Mouse (Mus musculus): ENCODE data around the gene Stx11. TPM values are rescaled to one million over a fixed set of nuclear protein-coding genes. Genes with fewer than 3 reads are reported as not detected.
A peak's percentile ranks its signal among the peaks of the same experiment; 100 is the strongest.
"Not testable (repeated sequence)": the region's sequence is repeated elsewhere in the genome, so short reads cannot be mapped to it uniquely, and the experiment has no call there.

Stx11 gene
- polyA plus RNA-seq, 1 experiment from 2014 or later: 1.2 TPM

GRCm38 (mm10) chr10:12965669-12966180, 1.6 kb upstream of the Stx11 start:
- H3K4me1 ChIP-seq (ENCODE audit: control insufficient read depth, insufficient read depth, low read length): peaks cover 3% of the 10 kb centered on the region; the same call in 1 of the 2 replicates
- no peaks in the 10 kb centered on the region for H3K27me3 ChIP-seq (ENCODE audit: control insufficient read depth, insufficient read depth, low read length)
- 58% methylated on average over 5 of the region's 5 CpGs for WGBS
- H3K9ac ChIP-seq (ENCODE audit: low read depth, low read length): no peak overlapping the region
- H3K4me2 ChIP-seq (replicated peaks; ENCODE audit: low read depth, low read length): no peak overlapping the region
- H3K27ac ChIP-seq (ENCODE audit: low read depth, low read length): no peak overlapping the region
- no peak for ATAC-seq (ENCODE audit: low FRiP score, low TSS enrichment)
- H3K9me3 ChIP-seq (ENCODE audit: control insufficient read depth, low read length): no peaks in the 10 kb centered on the region
- H3K4me3 ChIP-seq (ENCODE audit: low read length): no peak overlapping the region
- H3K36me3 ChIP-seq (ENCODE audit: control insufficient read depth, insufficient read depth, low read length): no peaks in the 10 kb centered on the region

- Histone ChIP-seq H3K27ac (ENCODE audit: low read depth, low read length) (no peak overlapping the region), H3K9me3 (ENCODE audit: control insufficient read depth, low read length) (no peaks in the 10 kb centered on the region), H3K4me1 (ENCODE audit: control insufficient read depth, insufficient read depth, low read length) (peaks cover 3% of the 10 kb centered on the region; the same call in 1 of the 2 replicates), H3K36me3 (ENCODE audit: control insufficient read depth, insufficient read depth, low read length) (no peaks in the 10 kb centered on the region), H3K9ac (ENCODE audit: low read depth, low read length) (peak overlapping the region; percentile 61), H3K27me3 (ENCODE audit: control insufficient read depth, insufficient read depth, low read length) (no peaks in the 10 kb centered on the region), H3K4me2 (replicated peaks; ENCODE audit: low read depth, low read length) (peak overlapping the region; percentile 71), H3K4me3 (ENCODE audit: low read length) (peak overlapping the region; percentile 68)
- ATAC-seq (ENCODE audit: low FRiP score, low TSS enrichment): peak; percentile 45
- WGBS: 4% methylated on average over 29 of the region's 29 CpGs
Observed at GRCm38 (mm10) chr10:12963362-12964147, 543 bp downstream of the Stx11 start.

- peaks cover 3% of the 10 kb centered on the region; the same call in 1 of the 2 replicates for H3K4me1 ChIP-seq (ENCODE audit: control insufficient read depth, insufficient read depth, low read length)
- no peaks in the 10 kb centered on the region for H3K27me3 ChIP-seq (ENCODE audit: control insufficient read depth, insufficient read depth, low read length)
- ATAC-seq (ENCODE audit: low FRiP score, low TSS enrichment): no peak
- no peak overlapping the region for H3K27ac ChIP-seq (ENCODE audit: low read depth, low read length)
- no peaks in the 10 kb centered on the region for H3K9me3 ChIP-seq (ENCODE audit: control insufficient read depth, low read length)
- no peak overlapping the region for H3K9ac ChIP-seq (ENCODE audit: low read depth, low read length)
- H3K4me3 ChIP-seq (ENCODE audit: low read length): no peak overlapping the region
- no peak overlapping the region for H3K4me2 ChIP-seq (replicated peaks; ENCODE audit: low read depth, low read length)
- H3K36me3 ChIP-seq (ENCODE audit: control insufficient read depth, insufficient read depth, low read length): no peaks in the 10 kb centered on the region
Observed at GRCm38 (mm10) chr10:12962238-12962637, 1.9 kb downstream of the Stx11 start.

GRCm38 (mm10) chr10:12961546-12961945, 2.6 kb downstream of the Stx11 start:
- WGBS: 82% methylated on average over 8 of the region's 8 CpGs
- Histone ChIP-seq H3K4me3 (ENCODE audit: low read length) (no peak overlapping the region), H3K27me3 (ENCODE audit: control insufficient read depth, insufficient read depth, low read length) (no peaks in the 10 kb centered on the region), H3K4me1 (ENCODE audit: control insufficient read depth, insufficient read depth, low read length) (peaks cover 3% of the 10 kb centered on the region; the same call in 1 of the 2 replicates), H3K4me2 (replicated peaks; ENCODE audit: low read depth, low read length) (no peak overlapping the region), H3K9me3 (ENCODE audit: control insufficient read depth, low read length) (no peaks in the 10 kb centered on the region), H3K9ac (ENCODE audit: low read depth, low read length) (no peak overlapping the region), H3K27ac (ENCODE audit: low read depth, low read length) (no peak overlapping the region), H3K36me3 (ENCODE audit: control insufficient read depth, insufficient read depth, low read length) (no peaks in the 10 kb centered on the region)
- no peak for ATAC-seq (ENCODE audit: low FRiP score, low TSS enrichment)

- no peaks in the 10 kb centered on the region for H3K36me3 ChIP-seq (ENCODE audit: control insufficient read depth, insufficient read depth, low read length)
- WGBS: 84% methylated on average over 4 of the region's 4 CpGs
- ATAC-seq (ENCODE audit: low FRiP score, low TSS enrichment): no peak
Observed at GRCm38 (mm10) chr10:12957271-12957670, 6.8 kb downstream of the Stx11 start.

GRCm38 (mm10) chr10:12955831-12956230, 8.3 kb downstream of the Stx11 start:
- ATAC-seq (ENCODE audit: low FRiP score, low TSS enrichment): no peak
- no peaks in the 10 kb centered on the region for H3K9me3 ChIP-seq (ENCODE audit: control insufficient read depth, low read length)
- H3K4me3 ChIP-seq (ENCODE audit: low read length): no peak overlapping the region
- no peak overlapping the region for H3K4me2 ChIP-seq (replicated peaks; ENCODE audit: low read depth, low read length)
- H3K27ac ChIP-seq (ENCODE audit: low read depth, low read length): no peak overlapping the region
- WGBS: 45% methylated on average over 1 of the region's 1 CpGs
- no peaks in the 10 kb centered on the region for H3K36me3 ChIP-seq (ENCODE audit: control insufficient read depth, insufficient read depth, low read length)
- H3K27me3 ChIP-seq (ENCODE audit: control insufficient read depth, insufficient read depth, low read length): no peaks in the 10 kb centered on the region
- H3K4me1 ChIP-seq (ENCODE audit: control insufficient read depth, insufficient read depth, low read length): no peaks in the 10 kb centered on the region
- no peak overlapping the region for H3K9ac ChIP-seq (ENCODE audit: low read depth, low read length)

More at GRCm38 (mm10) chr10:12957271-12957670, 6.8 kb downstream of the Stx11 start:
- H3K9ac ChIP-seq (ENCODE audit: low read depth, low read length): no peak overlapping the region
- H3K27me3 ChIP-seq (ENCODE audit: control insufficient read depth, insufficient read depth, low read length): no peaks in the 10 kb centered on the region
- no peaks in the 10 kb centered on the region for H3K9me3 ChIP-seq (ENCODE audit: control insufficient read depth, low read length)
- H3K4me3 ChIP-seq (ENCODE audit: low read length): no peak overlapping the region
- H3K4me1 ChIP-seq (ENCODE audit: control insufficient read depth, insufficient read depth, low read length): no peaks in the 10 kb centered on the region
- H3K27ac ChIP-seq (ENCODE audit: low read depth, low read length): no peak overlapping the region
- H3K4me2 ChIP-seq (replicated peaks; ENCODE audit: low read depth, low read length): no peak overlapping the region

GRCm38 (mm10) chr10:12951358-12951757, 12.7 kb downstream of the Stx11 start:
- ATAC-seq (ENCODE audit: low FRiP score, low TSS enrichment); H3K4me3 ChIP-seq (ENCODE audit: low read length); H3K27me3 ChIP-seq (ENCODE audit: control insufficient read depth, insufficient read depth, low read length); H3K9ac ChIP-seq (ENCODE audit: low read depth, low read length); H3K27ac ChIP-seq (ENCODE audit: low read depth, low read length); H3K9me3 ChIP-seq (ENCODE audit: control insufficient read depth, low read length); H3K36me3 ChIP-seq (ENCODE audit: control insufficient read depth, insufficient read depth, low read length); H3K4me1 ChIP-seq (ENCODE audit: control insufficient read depth, insufficient read depth, low read length); H3K4me2 ChIP-seq (replicated peaks; ENCODE audit: low read depth, low read length): not testable (repeated sequence)
- 69% methylated on average over 4 of the region's 4 CpGs for WGBS

- peak; percentile 43; the same call in 1 of the 2 replicates for ATAC-seq (ENCODE audit: low FRiP score, low TSS enrichment)
- Histone ChIP-seq H3K9me3 (ENCODE audit: control insufficient read depth, low read length) (no peaks in the 10 kb centered on the region), H3K27ac (ENCODE audit: low read depth, low read length) (no peak overlapping the region), H3K4me3 (ENCODE audit: low read length) (no peak overlapping the region), H3K9ac (ENCODE audit: low read depth, low read length) (no peak overlapping the region), H3K36me3 (ENCODE audit: control insufficient read depth, insufficient read depth, low read length) (no peaks in the 10 kb centered on the region), H3K4me2 (replicated peaks; ENCODE audit: low read depth, low read length) (no peak overlapping the region), H3K27me3 (ENCODE audit: control insufficient read depth, insufficient read depth, low read length) (no peaks in the 10 kb centered on the region), H3K4me1 (ENCODE audit: control insufficient read depth, insufficient read depth, low read length) (no peaks in the 10 kb centered on the region)
- 58% methylated on average over 7 of the region's 7 CpGs for WGBS
Observed at GRCm38 (mm10) chr10:12949299-12949698, 14.8 kb downstream of the Stx11 start.

- H3K27ac ChIP-seq (ENCODE audit: low read depth, low read length): no peak overlapping the region
- WGBS: 90% methylated on average over 3 of the region's 3 CpGs
- H3K27me3 ChIP-seq (ENCODE audit: control insufficient read depth, insufficient read depth, low read length): peaks cover under 1% of the 10 kb centered on the region; the same call in 1 of the 2 replicates
- ATAC-seq (ENCODE audit: low FRiP score, low TSS enrichment): no peak
- no peak overlapping the region for H3K9ac ChIP-seq (ENCODE audit: low read depth, low read length)
- no peak overlapping the region for H3K4me3 ChIP-seq (ENCODE audit: low read length)
- H3K4me1 ChIP-seq (ENCODE audit: control insufficient read depth, insufficient read depth, low read length): no peaks in the 10 kb centered on the region
- no peaks in the 10 kb centered on the region for H3K36me3 ChIP-seq (ENCODE audit: control insufficient read depth, insufficient read depth, low read length)
- H3K4me2 ChIP-seq (replicated peaks; ENCODE audit: low read depth, low read length): no peak overlapping the region
- no peaks in the 10 kb centered on the region for H3K9me3 ChIP-seq (ENCODE audit: control insufficient read depth, low read length)
Observed at GRCm38 (mm10) chr10:12947606-12948005, 16.5 kb downstream of the Stx11 start.
